8 mouse cellular contexts compared by ENCODE assay signal in genomic region chr7:100930619-100931315, GRCm38 (mm10). TPM values are rescaled to one million over a fixed set of nuclear protein-coding genes. Genes with fewer than 3 reads are reported as not detected.
DNase-seq lines count a peak whose midpoint lies in the region; ATAC-seq and TF ChIP-seq lines count a peak whose summit lies in the region.

No protein-coding gene starts in this region.

- peak overlapping the region; percentile 100 for H3K27ac ChIP-seq in embryonic facial prominence, embryonic 13.5 days
- H3K27ac ChIP-seq in hindbrain, embryonic 10.5 days = peak overlapping the region; percentile 99
- H3K27ac ChIP-seq in limb, embryonic 14.5 days (replicated peaks; ENCODE audit: low read depth, low read length) = peak overlapping the region; percentile 99
- peak overlapping the region; percentile 43; the same call in 1 of the 2 replicates for H3K27ac ChIP-seq in midbrain, postnatal 0 days (ENCODE audit: low read depth, low read length)

- 3% methylated on average over 51 of the region's 53 CpGs for WGBS in embryonic facial prominence, embryonic 13.5 days
- 2% methylated on average over 52 of the region's 53 CpGs for WGBS in hindbrain, embryonic 10.5 days
- 3% methylated on average over 52 of the region's 53 CpGs for WGBS in limb, embryonic 14.5 days
- WGBS in midbrain, postnatal 0 days = 9% methylated on average over 48 of the region's 53 CpGs

- intact Hi-C loops in left cerebral cortex, postnatal 4 days (cut with DNase I) = no loop called here
- intact Hi-C loops in left cerebral cortex, postnatal 25 days (cut with DNase I) = no loop called here

- H3K9me3 ChIP-seq in embryonic facial prominence, embryonic 13.5 days = no peaks in the 10 kb centered on the region
- no peaks in the 10 kb centered on the region for H3K9me3 ChIP-seq in hindbrain, embryonic 10.5 days
- no peaks in the 10 kb centered on the region for H3K9me3 ChIP-seq in limb, embryonic 14.5 days (ENCODE audit: control insufficient read depth, low read length)
- H3K9me3 ChIP-seq in midbrain, postnatal 0 days (ENCODE audit: low read length) = no peaks in the 10 kb centered on the region

- peak overlapping the region; percentile 99 for H3K9ac ChIP-seq in embryonic facial prominence, embryonic 13.5 days
- peak overlapping the region; percentile 95 for H3K9ac ChIP-seq in limb, embryonic 14.5 days (ENCODE audit: low read depth, low read length, severe bottlenecking)
- peak overlapping the region; percentile 50; the same call in 1 of the 2 replicates for H3K9ac ChIP-seq in midbrain, postnatal 0 days (replicated peaks; ENCODE audit: low read length, poor library complexity, severe bottlenecking)

- H3K27me3 ChIP-seq in embryonic facial prominence, embryonic 13.5 days = no peaks in the 10 kb centered on the region
- H3K27me3 ChIP-seq in hindbrain, embryonic 10.5 days (ENCODE audit: insufficient read depth, poor library complexity, severe bottlenecking) = peaks cover 9% of the 10 kb centered on the region
- H3K27me3 ChIP-seq in limb, embryonic 14.5 days (ENCODE audit: control insufficient read depth, insufficient read depth, low read length) = no peaks in the 10 kb centered on the region
- peaks cover 31% of the 10 kb centered on the region for H3K27me3 ChIP-seq in midbrain, postnatal 0 days (ENCODE audit: insufficient read depth, low read length)

- peak overlapping the region; percentile 89 for H3K4me3 ChIP-seq in embryonic facial prominence, embryonic 13.5 days
- peak overlapping the region; percentile 85 for H3K4me3 ChIP-seq in hindbrain, embryonic 10.5 days
- peak overlapping the region; percentile 95 for H3K4me3 ChIP-seq in limb, embryonic 14.5 days (replicated peaks; ENCODE audit: low read length)
- peak overlapping the region; percentile 46 for H3K4me3 ChIP-seq in midbrain, postnatal 0 days (ENCODE audit: low read depth, low read length)

- ATAC-seq in embryonic facial prominence, embryonic 13.5 days (ENCODE audit: insufficient number of reproducible peaks, insufficient read depth, low FRiP score, low TSS enrichment, low read depth) = no peak
- no peak; the same call in 1 of the 2 replicates for ATAC-seq in limb, embryonic 14.5 days (ENCODE audit: low FRiP score, low read depth)
- ATAC-seq in midbrain, postnatal 0 days (ENCODE audit: low FRiP score) = no peak
- no peak for ATAC-seq in activated CD4-positive, CD25-positive, alpha-beta regulatory T cell, adult 4 months
- ATAC-seq in inflammation-experienced regulatory T-cells, adult 6 months = no peak

- peak overlapping the region; percentile 99 for H3K4me2 ChIP-seq in embryonic facial prominence, embryonic 13.5 days
- peak overlapping the region; percentile 97 for H3K4me2 ChIP-seq in limb, embryonic 14.5 days (replicated peaks; ENCODE audit: low read depth, low read length, severe bottlenecking)
- H3K4me2 ChIP-seq in midbrain, postnatal 0 days (ENCODE audit: low read depth, low read length, poor library complexity, severe bottlenecking) = peak overlapping the region; percentile 81

- TF ChIP-seq POLR2A in limb, embryonic 14.5 days (IDR thresholded peaks at IDR 0.05; ENCODE audit: borderline replicate concordance, extremely low read depth, insufficient read depth, insufficient read length) = no peak

- no peak for TF ChIP-seq CTCF in midbrain, postnatal 0 days (IDR thresholded peaks at IDR 0.05)

- DNase-seq in left cerebral cortex, postnatal 4 days = peak; percentile 29
- DNase-seq in left cerebral cortex, postnatal 25 days (ENCODE audit: low spot score in 2 of 2) = no peak
- peak; percentile 81 for DNase-seq in hindbrain, embryonic 10.5 days (ENCODE audit: low spot score)
- DNase-seq in limb, embryonic 14.5 days (ENCODE audit: low spot score) = peak; percentile 81
- DNase-seq in midbrain, postnatal 0 days (ENCODE audit: low spot score) = no peak

- H3K4me1 ChIP-seq in embryonic facial prominence, embryonic 13.5 days = peaks cover 58% of the 10 kb centered on the region
- peaks cover 74% of the 10 kb centered on the region for H3K4me1 ChIP-seq in hindbrain, embryonic 10.5 days (replicated peaks)
- H3K4me1 ChIP-seq in limb, embryonic 14.5 days (ENCODE audit: control insufficient read depth, insufficient read depth, low read length) = peaks cover 51% of the 10 kb centered on the region
- 0 out of 2 replicates have a peak, but pooled peaks cover 6% of the 10 kb centered on the region for H3K4me1 ChIP-seq in midbrain, postnatal 0 days (ENCODE audit: insufficient read depth, low read length)

- peaks cover 14% of the 10 kb centered on the region for H3K36me3 ChIP-seq in embryonic facial prominence, embryonic 13.5 days
- peaks cover 17% of the 10 kb centered on the region for H3K36me3 ChIP-seq in hindbrain, embryonic 10.5 days
- H3K36me3 ChIP-seq in limb, embryonic 14.5 days (ENCODE audit: control insufficient read depth, insufficient read depth, low read length) = peaks cover 10% of the 10 kb centered on the region
- no peaks in the 10 kb centered on the region for H3K36me3 ChIP-seq in midbrain, postnatal 0 days (ENCODE audit: insufficient read depth, low read length)

RNA-seq across cellular contexts. Expression of gene Arhgef17, which starts 1.1 kb away (rescaled TPM):
- 10 to 100 TPM; 44.2 to 45.3 TPM for total RNA-seq in left cerebral cortex, postnatal 4 days (2021)
- 100 to 1,000 TPM; 109 to 120 TPM for total RNA-seq in left cerebral cortex, postnatal 25 days (2021)
- polyA plus RNA-seq in embryonic facial prominence, embryonic 13.5 days (2015; fragmentation: Nextera tagmentation; extraction: Ambion mirVana) = 8.0 and 8.3 TPM in 2 replicates
- 6.7 and 8.2 TPM in 2 replicates for polyA plus RNA-seq in hindbrain, embryonic 10.5 days (2016; fragmentation: Nextera tagmentation; extraction: Ambion mirVana)
- 42.8 and 55.2 TPM in 2 replicates for polyA plus RNA-seq in limb, embryonic 14.5 days (2012; rRNA removed)
- polyA plus RNA-seq in limb, embryonic 14.5 days (2014; fragmentation: Nextera tagmentation; extraction: Ambion mirVana) = 15.4 and 16.4 TPM in 2 replicates
- 77.6 and 89.1 TPM in 2 replicates for total RNA-seq in midbrain, postnatal 0 days (2014; rRNA removed)
- 16.3 and 16.7 TPM in 2 replicates for polyA plus RNA-seq in midbrain, postnatal 0 days (2015; fragmentation: Nextera tagmentation; extraction: Ambion mirVana)
- polyA plus RNA-seq in activated CD4-positive, CD25-positive, alpha-beta regulatory T cell, adult 4 months (2017; shearing (Covaris generic)) = under 1 TPM in 1 of 2 experiments, not detected in 1; 0.42 TPM
- not detected for polyA plus RNA-seq in inflammation-experienced regulatory T-cells, adult 6 months (2017; shearing (Covaris generic))

RNA-seq across cellular contexts. Expression of gene P2ry6, which starts 43.7 kb away (rescaled TPM):
- total RNA-seq in left cerebral cortex, postnatal 4 days (2021) = 1 to 10 TPM; 2.0 to 2.5 TPM
- total RNA-seq in left cerebral cortex, postnatal 25 days (2021) = 1 to 10 TPM; 2.5 to 4.1 TPM
- 3.6 and 5.6 TPM in 2 replicates for polyA plus RNA-seq in embryonic facial prominence, embryonic 13.5 days (2015; fragmentation: Nextera tagmentation; extraction: Ambion mirVana)
- polyA plus RNA-seq in hindbrain, embryonic 10.5 days (2016; fragmentation: Nextera tagmentation; extraction: Ambion mirVana) = 2.3 and 3.3 TPM in 2 replicates
- polyA plus RNA-seq in limb, embryonic 14.5 days (2012; rRNA removed) = 5.3 and 8.5 TPM in 2 replicates
- 5.9 and 6.5 TPM in 2 replicates for polyA plus RNA-seq in limb, embryonic 14.5 days (2014; fragmentation: Nextera tagmentation; extraction: Ambion mirVana)
- total RNA-seq in midbrain, postnatal 0 days (2014; rRNA removed) = 2.0 and 4.3 TPM in 2 replicates
- polyA plus RNA-seq in midbrain, postnatal 0 days (2015; fragmentation: Nextera tagmentation; extraction: Ambion mirVana) = 2.7 and 3.3 TPM in 2 replicates
- under 1 TPM in 1 of 2 experiments, not detected in 1; 0.32 TPM for polyA plus RNA-seq in activated CD4-positive, CD25-positive, alpha-beta regulatory T cell, adult 4 months (2017; shearing (Covaris generic))
- under 1 TPM in 1 of 3 experiments, not detected in 2; 0.60 TPM for polyA plus RNA-seq in inflammation-experienced regulatory T-cells, adult 6 months (2017; shearing (Covaris generic))

Comparison
In these comparisons a context has a peak if more than half of its experiments do, and no peak if none do; other contexts are left out.
1. DNase-seq: peak in left cerebral cortex, postnatal 4 days (single experiment), hindbrain, embryonic 10.5 days (single experiment) and limb, embryonic 14.5 days (single experiment); none in left cerebral cortex, postnatal 25 days (0 of 2) and midbrain, postnatal 0 days (single experiment).
2. H3K27ac ChIP-seq: peak in every context shown above with its lines; median percentile 100 in embryonic facial prominence, embryonic 13.5 days; 99 in hindbrain, embryonic 10.5 days; 99 in limb, embryonic 14.5 days; 43 in midbrain, postnatal 0 days.
3. Peak in every context shown above with its lines, with median percentiles within 50 percentile points of each other: H3K4me2 ChIP-seq, H3K4me3 ChIP-seq and H3K9ac ChIP-seq.